In genomic region chr15:99375036-99375435, GRCm38 (mm10) we compare ENCODE assay signal across 16 mouse cellular contexts.
"Had no signal": no experiment of that assay in that cellular context is flagged by ENCODE, and none has a peak within 500 bp of the region (broad histone marks: within the 10 kb centered on the region; RNA-seq: fewer than 3 reads in every experiment).

No protein-coding gene starts in this region.

- H3K9me3 ChIP-seq: neural tube, embryonic 15.5 days; stomach, embryonic 15.5 days had no signal

- H3K36me3 ChIP-seq: neural tube, embryonic 13.5 days; neural tube, embryonic 15.5 days; stomach, embryonic 15.5 days had no signal

- H3K4me1 ChIP-seq: stomach, embryonic 15.5 days had no signal

- H3K27me3 ChIP-seq: stomach, embryonic 15.5 days had no signal

- H3K27ac ChIP-seq: neural tube, embryonic 13.5 days; neural tube, embryonic 15.5 days; stomach, embryonic 15.5 days; stomach, postnatal 0 days had no signal

- H3K9ac ChIP-seq: neural tube, embryonic 13.5 days; neural tube, embryonic 15.5 days; stomach, embryonic 15.5 days had no signal

- H3K4me3 ChIP-seq: neural tube, embryonic 13.5 days; neural tube, embryonic 15.5 days; stomach, embryonic 15.5 days had no signal

- H3K4me2 ChIP-seq: neural tube, embryonic 13.5 days; neural tube, embryonic 15.5 days; stomach, embryonic 15.5 days had no signal

- DNase-seq: retina, postnatal 1 day; right cerebral cortex, adult 18-20 months; right cerebral cortex, postnatal 14 days; right cerebral cortex, postnatal 25 days; right cerebral cortex, postnatal 4 days; spleen, adult 18-20 months; thymus, adult 18-20 months; thymus, adult 2 months; thymus, postnatal 14 days; thymus, postnatal 25 days; thymus, postnatal 36 days; thymus, postnatal 4 days had no signal
